Mouse (Mus musculus) bone marrow macrophage, adult 2 months (primary cell): ENCODE results near the gene Gm11096.

Source experiments
- CTCF ChIP-seq: IDR thresholded peaks from 2 replicates; pipeline ENCODE4 v1.5.1; 2012; ENCODE audit warnings: low read depth, mild to moderate bottlenecking, low read length, moderate library complexity
- POLR2A ChIP-seq: IDR thresholded peaks from 2 replicates; pipeline ENCODE4 v1.6.1; 2012; ENCODE audit warnings: mild to moderate bottlenecking, low read depth, low read length, borderline replicate concordance

- TF ChIP-seq CTCF (no peak), POLR2A (no peak)
These were observed 48.5 kb upstream of the Gm11096 start for GRCm38 (mm10) chr17:81393040-81393439.
